Mouse (Mus musculus) common myeloid progenitor, adult 5-6 weeks (primary cell): ENCODE measurements at regions not wholly inside any gene's neighbourhood (a gene's known extent, or its start where the extent isn't known, plus 50 kb on each side); places are given as distances from the start of the nearest gene placed in this dataset.
"Not testable (repeated sequence)": the region's sequence is repeated elsewhere in the genome, so short reads cannot be mapped to it uniquely, and the experiment has no call there.

Experiments used
- ATAC-seq: replicated peaks from 2 replicates; pipeline ENCODE4 v1.8.0; 2016; ENCODE audit warnings: low read depth, mild to moderate bottlenecking, moderate TSS enrichment, inconsistent platforms; ENCODE audit not compliant: poor library complexity, severe bottlenecking

DNA sequence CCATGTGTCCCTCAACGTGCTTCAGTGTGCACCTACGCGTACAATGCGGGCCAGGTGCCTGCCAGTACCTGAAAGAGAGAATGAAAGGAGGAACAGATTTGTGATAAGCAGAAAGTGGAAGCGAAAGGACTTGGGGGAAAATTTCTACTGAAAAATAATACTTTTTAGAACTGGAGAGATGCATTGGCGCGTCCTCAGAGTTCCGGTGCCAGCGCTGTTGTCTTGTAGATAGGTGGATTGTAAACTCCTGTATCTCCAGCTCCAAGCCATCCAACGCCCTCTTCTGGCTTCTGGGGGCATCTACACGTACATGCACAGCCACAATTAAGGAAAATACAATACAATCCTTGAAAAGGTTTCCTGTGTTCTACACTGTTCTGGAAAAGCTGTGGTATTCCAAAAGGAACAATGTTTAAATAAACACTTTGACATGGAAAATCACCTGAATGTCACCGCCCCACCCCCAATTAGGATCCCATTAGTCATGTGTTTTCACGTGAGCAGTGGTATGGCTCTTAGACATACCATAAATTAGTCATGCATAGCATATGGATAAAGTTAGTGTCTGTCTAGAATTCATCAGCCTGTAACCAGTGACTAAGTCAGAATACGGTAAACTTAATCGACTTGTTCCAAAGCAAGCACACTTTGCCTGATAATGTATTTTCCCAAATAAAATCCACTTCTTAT, 90.7 kb upstream of the Fam3c start:
- ATAC-seq, result 0 out of 2 replicates have a peak, but pooled peaks have one; percentile 27

DNA sequence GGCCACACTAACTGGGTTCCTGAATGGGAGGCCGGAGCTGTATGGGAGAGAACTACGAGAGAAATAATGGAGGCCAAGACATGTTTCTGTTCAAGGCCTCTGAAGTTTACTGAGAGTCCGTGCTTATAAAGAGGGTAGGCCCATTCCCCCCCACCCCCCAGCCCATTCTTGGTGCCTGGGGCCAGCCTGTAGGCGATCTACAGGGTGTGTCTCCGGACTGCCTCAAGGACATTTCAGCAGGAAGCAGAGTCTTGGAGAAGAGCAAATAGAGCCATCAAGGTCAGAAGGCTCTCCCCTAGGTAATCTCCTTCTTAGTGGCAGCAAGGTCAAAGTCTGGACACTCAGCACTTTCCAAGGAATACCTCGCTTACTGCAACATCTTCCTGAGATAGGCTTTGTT, 88.8 kb upstream of the Fam3c start:
- not testable (repeated sequence) for ATAC-seq

DNA sequence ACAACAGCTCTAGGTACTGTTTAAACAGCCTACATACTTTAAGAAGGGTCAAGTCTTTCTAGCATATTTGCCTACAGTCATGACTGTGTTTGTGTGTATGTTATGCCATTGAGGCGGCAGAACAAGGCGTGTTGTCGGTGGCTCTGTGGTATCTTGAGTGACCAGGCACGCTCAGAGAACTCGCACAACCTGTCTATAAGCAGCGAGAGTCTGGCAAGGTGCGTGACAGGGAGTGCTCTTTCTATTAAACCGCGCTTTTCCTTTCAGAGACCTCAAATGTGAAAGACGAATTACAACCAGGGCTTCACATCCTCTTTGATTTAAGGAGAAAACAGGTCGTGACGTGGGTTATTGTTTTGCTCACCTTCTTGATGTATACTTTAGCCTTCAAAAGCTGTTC, 88.2 kb upstream of the Fam3c start:
- ATAC-seq, result no peak

DNA sequence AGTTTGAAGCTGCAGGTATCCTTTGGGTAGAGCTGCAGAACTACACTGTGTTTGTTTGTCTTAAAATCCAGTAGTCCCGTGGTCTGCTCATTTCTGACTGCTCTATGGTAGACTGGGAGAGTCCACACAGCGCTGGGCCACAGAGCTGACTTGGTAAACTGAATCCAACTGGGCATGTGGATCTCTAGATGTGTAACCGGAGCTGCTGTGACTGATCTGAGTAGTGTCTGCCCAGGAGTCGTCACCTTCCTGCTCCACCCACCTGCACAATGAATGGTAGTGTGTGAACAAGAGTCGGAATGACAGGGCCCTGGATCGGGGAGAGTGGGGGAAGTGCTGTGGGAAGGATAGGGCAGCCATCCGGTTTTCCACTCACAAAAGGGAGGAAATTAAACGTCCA, 87.5 kb upstream of the Fam3c start:
- ATAC-seq, result no peak

DNA sequence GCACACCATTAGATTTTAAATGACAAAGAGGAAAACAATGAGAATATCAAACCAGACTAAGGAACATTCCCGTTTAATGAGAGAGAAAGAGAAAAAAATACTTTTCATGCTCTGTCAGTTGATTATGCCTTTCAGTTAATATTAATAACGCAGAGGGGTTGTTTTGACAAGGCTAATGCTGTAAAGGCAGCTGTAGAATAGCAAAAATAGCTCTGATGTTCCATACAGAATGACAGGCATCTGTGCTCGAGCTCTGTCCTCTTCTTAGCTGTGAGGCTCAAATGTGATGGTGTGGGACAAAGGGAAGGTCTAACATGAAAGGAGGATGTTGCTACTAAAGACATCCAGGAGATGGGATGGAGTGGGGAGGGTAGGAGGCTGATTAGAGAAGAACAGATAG, 87.1 kb upstream of the Fam3c start:
- no peak for ATAC-seq

DNA sequence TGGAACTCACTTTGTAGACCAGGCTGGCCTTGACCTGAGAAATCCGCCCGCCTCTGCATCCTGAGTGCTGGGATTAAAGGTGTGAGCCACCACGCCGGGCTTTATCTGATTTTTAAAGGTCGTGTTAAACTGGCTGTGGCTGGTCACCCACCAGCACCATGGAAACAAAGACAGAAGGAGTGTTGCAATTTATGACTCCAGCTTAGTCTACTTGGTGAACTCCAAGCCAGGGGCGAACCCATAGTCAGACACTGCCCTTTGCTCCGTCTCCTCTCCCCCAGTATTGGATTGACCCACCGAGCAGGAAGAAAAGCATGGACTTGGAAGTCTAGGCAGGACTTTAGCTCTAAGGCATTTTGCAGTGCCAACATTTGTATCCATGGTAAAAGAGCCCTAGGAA, 86.5 kb upstream of the Fam3c start:
- ATAC-seq, result no peak

DNA sequence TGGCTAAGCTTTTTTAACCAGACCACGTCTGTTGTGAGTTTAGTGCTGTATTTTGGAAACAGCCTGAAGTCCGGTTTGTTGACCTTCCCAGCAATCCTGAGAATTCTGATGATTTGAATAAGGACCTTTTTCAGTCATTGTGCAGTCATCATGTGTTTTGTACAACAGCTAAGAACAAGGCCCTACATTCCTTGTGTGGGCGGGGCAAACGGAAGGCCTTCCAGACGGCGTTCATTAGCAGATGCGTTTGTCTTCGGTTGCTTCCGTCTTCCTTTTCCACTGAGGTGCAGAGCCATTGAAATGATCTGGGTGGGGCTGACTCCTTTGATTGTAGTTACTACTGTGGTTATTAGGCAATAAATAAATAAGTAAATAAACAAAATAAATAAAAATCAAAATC, 83.8 kb upstream of the Fam3c start:
- no peak for ATAC-seq

DNA sequence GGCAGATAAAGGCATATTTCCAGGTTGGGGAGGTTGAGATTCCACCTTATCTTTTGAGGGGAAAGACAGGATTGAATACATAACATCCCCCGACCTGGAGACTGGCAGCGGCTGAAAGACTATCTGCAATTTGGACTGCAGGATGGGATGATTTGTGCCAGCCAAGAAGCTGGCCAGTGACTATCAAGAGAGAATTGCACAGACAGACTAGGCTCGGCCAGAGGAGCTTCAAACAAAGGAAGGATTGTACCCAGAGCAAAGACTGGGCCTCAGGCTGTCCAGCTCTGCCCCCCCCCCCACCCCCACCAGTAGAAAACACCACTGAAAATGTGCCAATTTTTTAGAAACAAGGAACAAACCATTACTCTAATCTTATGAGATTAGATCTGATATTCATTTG, 73.0 kb upstream of the Fam3c start:
- no peak for ATAC-seq

DNA sequence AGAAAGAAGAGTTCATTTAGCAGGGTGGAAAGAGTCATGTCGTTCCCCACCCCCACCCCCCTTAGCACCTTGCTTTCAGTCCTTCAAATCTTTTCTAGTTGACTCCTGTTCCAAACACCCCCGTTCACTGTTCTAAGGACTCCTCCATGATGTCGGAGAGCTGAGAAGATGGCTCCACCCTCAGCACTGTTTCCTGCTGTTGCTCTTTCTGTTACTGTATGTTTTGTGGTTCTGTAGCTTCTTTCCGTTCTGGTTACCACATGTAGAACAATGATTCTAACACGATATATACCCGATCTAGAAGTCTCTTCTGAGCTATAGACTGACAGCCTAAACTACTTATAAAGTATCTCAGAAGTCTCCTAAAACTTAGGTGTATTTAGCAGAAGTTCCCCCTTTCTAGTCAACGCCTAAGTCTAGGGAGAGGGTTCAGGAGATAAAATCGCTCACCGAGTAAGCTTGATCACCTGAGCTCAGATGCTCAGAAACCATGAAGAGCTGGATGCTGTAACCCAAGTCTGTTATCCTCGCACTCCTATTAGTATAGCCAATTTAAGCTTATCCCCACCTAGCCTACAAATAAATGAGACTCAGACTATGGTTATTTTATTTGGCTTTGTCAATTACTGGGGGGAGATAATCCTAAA, 68.2 kb upstream of the Fam3c start:
- ATAC-seq, result peak; percentile 64

DNA sequence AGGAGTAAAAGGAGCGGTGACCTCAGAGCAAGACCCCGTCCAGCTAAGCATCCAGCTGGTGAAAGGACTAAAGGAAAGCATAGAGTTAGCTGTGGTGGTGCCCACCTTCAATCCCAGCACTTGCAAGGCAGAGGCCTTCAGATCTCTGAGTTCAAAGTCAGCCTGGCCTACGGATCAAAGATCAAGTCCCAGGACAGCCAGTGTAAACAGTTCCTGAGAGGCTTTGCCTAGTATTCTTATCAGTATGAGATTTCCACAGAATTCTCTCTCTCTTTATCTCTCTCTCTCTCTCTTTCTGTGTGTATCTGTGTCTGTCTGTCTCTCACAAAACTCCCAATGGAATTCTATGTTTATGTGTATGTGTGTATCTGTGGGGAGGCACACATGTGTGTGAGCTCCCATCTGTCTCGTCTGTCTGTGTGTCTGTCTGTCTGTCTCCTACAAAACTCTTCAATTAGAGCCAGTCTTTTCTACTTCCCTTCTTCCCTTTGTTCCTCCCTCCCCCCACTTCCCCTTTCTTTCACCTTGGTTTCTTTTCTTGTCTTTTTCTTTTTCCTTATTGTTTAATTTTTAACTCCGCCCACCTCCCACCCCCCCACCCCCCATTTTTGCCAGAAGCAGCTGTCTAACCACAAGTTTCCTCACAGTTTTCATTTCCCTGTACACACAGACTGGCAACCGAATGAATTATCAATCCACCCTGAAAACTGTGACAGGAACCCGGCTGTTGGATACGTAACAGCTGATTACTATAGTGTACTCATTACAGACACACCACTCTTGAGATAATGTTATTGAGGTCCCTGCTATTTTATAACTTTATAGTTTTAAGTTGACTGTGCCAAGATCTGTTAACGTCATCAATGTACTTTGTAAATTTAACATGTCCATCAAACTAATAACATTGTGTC, 67.3 kb upstream of the Fam3c start:
- peak; percentile 82 for ATAC-seq

DNA sequence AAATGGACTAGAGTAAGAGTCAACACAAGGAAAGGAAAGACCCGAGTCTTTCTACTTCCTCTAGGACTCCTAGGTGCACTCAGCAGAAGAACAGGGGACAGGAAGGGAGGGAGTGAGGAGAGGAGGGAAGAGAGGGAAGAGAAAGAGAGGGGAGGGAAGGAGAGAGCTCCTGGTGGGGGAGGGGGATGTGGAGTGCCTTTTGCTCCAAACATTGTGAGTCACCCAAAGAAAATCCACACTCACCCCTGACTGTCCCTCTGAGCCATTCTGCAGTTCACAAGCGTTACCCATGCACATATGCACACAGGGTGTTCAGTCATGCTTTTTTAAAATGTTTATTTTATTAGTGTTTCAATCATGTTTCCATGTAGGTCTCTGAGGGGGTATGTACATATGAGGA, 65.5 kb upstream of the Fam3c start:
- ATAC-seq, result no peak

DNA sequence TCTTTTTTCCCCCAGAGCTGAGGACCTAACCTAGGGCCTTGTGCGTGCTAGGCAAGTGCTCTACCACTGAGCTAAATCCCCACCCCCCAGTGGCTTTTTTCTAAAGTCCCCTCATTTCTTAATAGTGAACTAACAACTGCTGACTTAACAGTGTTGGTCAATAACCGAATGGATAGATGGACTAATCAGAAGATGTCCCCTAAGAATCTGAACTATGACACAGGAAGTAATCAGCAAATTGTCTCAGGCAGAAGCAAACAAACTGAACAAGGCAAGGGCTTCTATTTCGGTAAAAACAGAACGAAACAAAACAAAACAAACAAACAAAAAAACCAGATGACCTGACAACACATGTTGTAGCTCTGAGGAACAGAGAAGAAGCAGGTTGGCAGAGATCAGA, 62.2 kb upstream of the Fam3c start:
- no peak for ATAC-seq

DNA sequence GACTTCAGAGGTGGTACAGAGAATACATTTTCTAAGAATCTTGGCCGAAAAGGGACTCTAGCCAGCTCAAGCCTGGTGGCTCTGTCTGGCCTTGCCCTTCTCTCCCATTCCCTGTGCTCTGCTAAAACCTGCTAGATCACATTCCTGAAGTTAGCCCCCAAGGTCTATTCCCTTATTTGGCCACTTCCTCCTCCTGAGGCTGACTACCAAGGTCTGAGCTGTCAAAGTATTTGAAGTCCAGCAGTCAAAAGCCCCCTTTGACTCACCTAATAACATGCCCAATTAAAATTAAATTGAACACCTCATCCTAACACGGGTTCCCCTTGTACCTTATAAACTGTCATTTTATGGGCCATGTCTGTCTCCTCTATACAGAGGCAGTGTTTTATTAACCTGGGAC, 61.1 kb upstream of the Fam3c start:
- no peak for ATAC-seq

DNA sequence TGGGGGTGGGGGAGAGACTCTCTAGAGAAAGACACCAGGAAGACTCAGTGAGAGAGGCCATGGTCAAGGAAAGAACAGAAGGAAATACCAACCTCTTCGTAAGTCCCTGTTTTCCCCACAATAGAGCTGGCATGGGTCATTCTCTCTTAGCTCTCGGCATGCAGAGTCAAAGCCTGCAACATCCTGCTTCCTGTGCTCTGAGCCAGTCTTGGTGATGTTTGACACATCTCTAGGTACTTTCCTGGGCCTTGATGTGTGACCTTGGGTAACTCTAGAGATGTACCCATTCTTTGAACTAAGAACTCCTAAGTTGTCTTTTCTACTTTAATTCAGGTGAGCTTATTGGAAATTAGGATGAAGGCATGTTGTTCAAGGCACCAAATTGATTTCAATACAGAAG, 55.8 kb upstream of the Fam3c start:
- ATAC-seq, result no peak

DNA sequence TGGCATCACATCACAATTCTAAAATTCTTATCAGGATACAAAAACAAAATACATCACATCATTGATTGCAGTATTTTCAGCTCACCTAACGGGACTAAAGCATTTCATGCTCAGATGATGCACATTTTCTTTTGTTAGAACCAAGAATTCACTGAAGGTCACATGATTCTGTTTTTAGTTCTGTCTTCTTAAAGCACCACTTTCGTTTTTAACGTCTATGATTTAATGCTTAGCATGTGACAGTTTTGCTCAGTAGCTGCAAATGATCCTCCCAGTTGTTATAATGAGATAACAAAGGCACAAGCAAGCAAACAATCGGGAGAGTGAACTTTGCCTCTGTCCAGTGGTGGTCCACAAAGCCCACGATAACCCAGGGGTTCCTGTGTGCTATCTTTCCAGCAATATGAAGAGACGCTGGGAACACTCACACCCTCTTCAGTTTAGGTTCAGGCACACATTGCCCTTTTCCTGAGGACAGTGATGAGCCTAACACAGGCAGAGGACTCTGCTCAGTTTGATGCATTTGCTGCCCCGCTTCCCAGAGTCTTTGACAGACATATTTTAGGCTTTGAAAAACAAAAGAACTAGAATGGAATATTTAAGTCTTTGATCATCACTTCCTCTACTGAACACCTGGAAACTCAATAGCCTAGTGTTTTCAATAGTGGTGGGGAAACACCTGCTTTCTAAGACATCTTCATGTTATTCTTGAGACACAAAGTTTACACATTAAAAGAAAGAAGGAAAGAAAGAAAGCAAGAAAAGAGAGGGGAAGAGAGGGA, 53.0 kb upstream of the Fam3c start:
- peak; percentile 50 for ATAC-seq
